Mouse (Mus musculus) urinary bladder, postnatal 4 days (tissue): ENCODE data around the gene Ermard.

Experiments
- DNase-seq, 2 experiments: peaks; one replicate each; pipeline ENCODE4 v3.0.0; 2021 to 2022; ENCODE audit warnings: low spot score in 2 of 2

Gene Ermard

GRCm38 (mm10) chr17:15120569-15120968 is 79.6 kb downstream of the Ermard start:
- DNase-seq = no peak

- DNase-seq = no peak
These were observed 88.8 kb downstream of the Ermard start for GRCm38 (mm10) chr17:15129630-15130287.

GRCm38 (mm10) chr17:15130288-15130656 is 89.3 kb downstream of the Ermard start:
- no peak for DNase-seq

GRCm38 (mm10) chr17:15134905-15135669 is 94.1 kb downstream of the Ermard start:
- DNase-seq = no peak

GRCm38 (mm10) chr17:15137443-15137842 is 96.4 kb downstream of the Ermard start:
- DNase-seq = no peak
